In genomic region chr11:95392223-95392667, GRCm38 (mm10) we compare ENCODE assay signal across 8 mouse cellular contexts. TPM values are rescaled to one million over a fixed set of nuclear protein-coding genes. Genes with fewer than 3 reads are reported as not detected.
DNase-seq lines count a peak whose midpoint lies in the region; ATAC-seq and TF ChIP-seq lines count a peak whose summit lies in the region.

No protein-coding gene starts in this region.

- peak; percentile 85 for ATAC-seq in forebrain, embryonic 13.5 days
- ATAC-seq in forebrain, embryonic 12.5 days (ENCODE audit: low FRiP score): no peak
- ATAC-seq in heart, postnatal 0 days (ENCODE audit: insufficient read depth, low read depth): peak; percentile 72
- peak; percentile 67; the same call in 1 of the 2 replicates for ATAC-seq in limb, embryonic 14.5 days (ENCODE audit: low FRiP score, low read depth)

- no peaks in the 10 kb centered on the region for H3K27me3 ChIP-seq in forebrain, embryonic 13.5 days
- H3K27me3 ChIP-seq in forebrain, embryonic 12.5 days: no peaks in the 10 kb centered on the region
- H3K27me3 ChIP-seq in heart, postnatal 0 days (ENCODE audit: control insufficient read depth, insufficient read depth, low read length): no peaks in the 10 kb centered on the region
- H3K27me3 ChIP-seq in limb, embryonic 14.5 days (ENCODE audit: control insufficient read depth, insufficient read depth, low read length): no peaks in the 10 kb centered on the region

- H3K4me2 ChIP-seq in forebrain, embryonic 13.5 days: no peak overlapping the region
- H3K4me2 ChIP-seq in forebrain, embryonic 12.5 days: no peak overlapping the region
- no peak overlapping the region for H3K4me2 ChIP-seq in heart, postnatal 0 days (ENCODE audit: low read depth, low read length)
- no peak overlapping the region for H3K4me2 ChIP-seq in limb, embryonic 14.5 days (replicated peaks; ENCODE audit: low read depth, low read length, severe bottlenecking)

- peaks cover 10% of the 10 kb centered on the region; the same call in 1 of the 2 replicates for H3K4me1 ChIP-seq in forebrain, embryonic 13.5 days
- H3K4me1 ChIP-seq in forebrain, embryonic 12.5 days: 0 out of 2 replicates have a peak, but pooled peaks cover 4% of the 10 kb centered on the region
- no peaks in the 10 kb centered on the region for H3K4me1 ChIP-seq in heart, postnatal 0 days (ENCODE audit: control insufficient read depth, insufficient read depth)
- H3K4me1 ChIP-seq in limb, embryonic 14.5 days (ENCODE audit: control insufficient read depth, insufficient read depth, low read length): peaks cover 10% of the 10 kb centered on the region; the same call in 1 of the 2 replicates

- TF ChIP-seq POLR2A in limb, embryonic 14.5 days (IDR thresholded peaks at IDR 0.05; ENCODE audit: borderline replicate concordance, extremely low read depth, insufficient read depth, insufficient read length): no peak

- peak; percentile 89 for DNase-seq in cerebellum, adult 9-10 months
- no peak for DNase-seq in heart, postnatal 0 days (ENCODE audit: low spot score)
- peak; percentile 58 for DNase-seq in limb, embryonic 14.5 days (ENCODE audit: low spot score)
- DNase-seq in thymus, postnatal 14 days: peak; percentile 73
- DNase-seq in urinary bladder, postnatal 10 days (ENCODE audit: low spot score): no peak
- no peak for DNase-seq in testis, postnatal 10 days (ENCODE audit: low spot score)

- no peak overlapping the region for H3K4me3 ChIP-seq in forebrain, embryonic 13.5 days
- H3K4me3 ChIP-seq in forebrain, embryonic 12.5 days (replicated peaks): no peak overlapping the region
- H3K4me3 ChIP-seq in heart, postnatal 0 days (ENCODE audit: low read depth, low read length): no peak overlapping the region
- H3K4me3 ChIP-seq in limb, embryonic 14.5 days (replicated peaks; ENCODE audit: low read length): no peak overlapping the region

- peaks cover 55% of the 10 kb centered on the region for H3K36me3 ChIP-seq in forebrain, embryonic 13.5 days (ENCODE audit: poor library complexity, severe bottlenecking)
- peaks cover 50% of the 10 kb centered on the region for H3K36me3 ChIP-seq in forebrain, embryonic 12.5 days (replicated peaks)
- H3K36me3 ChIP-seq in heart, postnatal 0 days (replicated peaks; ENCODE audit: control insufficient read depth, insufficient read depth, low read length): peaks cover 42% of the 10 kb centered on the region
- H3K36me3 ChIP-seq in limb, embryonic 14.5 days (ENCODE audit: control insufficient read depth, insufficient read depth, low read length): peaks cover 48% of the 10 kb centered on the region

- TF ChIP-seq CTCF in heart, postnatal 0 days (IDR thresholded peaks at IDR 0.05; ENCODE audit: low read depth): no peak

- 54% methylated on average over 7 of the region's 7 CpGs for WGBS in forebrain, embryonic 13.5 days
- 72% methylated on average over 7 of the region's 7 CpGs for WGBS in forebrain, embryonic 12.5 days
- 26% methylated on average over 7 of the region's 7 CpGs for WGBS in heart, postnatal 0 days
- WGBS in limb, embryonic 14.5 days: 37% methylated on average over 7 of the region's 7 CpGs

- no peak for TF ChIP-seq EP300 in heart, postnatal 0 days (IDR thresholded peaks at IDR 0.05; ENCODE audit: low read depth)

- H3K9me3 ChIP-seq in forebrain, embryonic 13.5 days (replicated peaks): no peaks in the 10 kb centered on the region
- no peaks in the 10 kb centered on the region for H3K9me3 ChIP-seq in forebrain, embryonic 12.5 days
- no peaks in the 10 kb centered on the region for H3K9me3 ChIP-seq in heart, postnatal 0 days (replicated peaks; ENCODE audit: control insufficient read depth, low read length)
- H3K9me3 ChIP-seq in limb, embryonic 14.5 days (ENCODE audit: control insufficient read depth, low read length): no peaks in the 10 kb centered on the region

- H3K9ac ChIP-seq in forebrain, embryonic 13.5 days: no peak overlapping the region
- H3K9ac ChIP-seq in forebrain, embryonic 12.5 days: no peak overlapping the region
- no peak overlapping the region; the same call in 1 of the 2 replicates for H3K9ac ChIP-seq in heart, postnatal 0 days (replicated peaks; ENCODE audit: low read depth, low read length)
- H3K9ac ChIP-seq in limb, embryonic 14.5 days (ENCODE audit: low read depth, low read length, severe bottlenecking): peak overlapping the region; percentile 21; the same call in 1 of the 2 replicates

- H3K27ac ChIP-seq in forebrain, embryonic 13.5 days: peak overlapping the region; percentile 55
- H3K27ac ChIP-seq in forebrain, embryonic 12.5 days: no peak overlapping the region
- H3K27ac ChIP-seq in heart, postnatal 0 days (ENCODE audit: low read depth): peak overlapping the region; percentile 66
- peak overlapping the region; percentile 33; the same call in 1 of the 2 replicates for H3K27ac ChIP-seq in limb, embryonic 14.5 days (replicated peaks; ENCODE audit: low read depth, low read length)

RNA-seq across cellular contexts. Expression of gene Slc35b1, which starts 7.8 kb away (rescaled TPM):
- polyA plus RNA-seq in forebrain, embryonic 13.5 days (2015; fragmentation: Nextera tagmentation; extraction: Ambion mirVana): 135 and 140 TPM in 2 replicates
- polyA plus RNA-seq in forebrain, embryonic 12.5 days (2016; fragmentation: Nextera tagmentation; extraction: Ambion mirVana): 126 TPM in 2 replicates
- total RNA-seq in heart, postnatal 0 days (2014; rRNA removed; ENCODE audit: low replicate concordance): 35.2 and 71.6 TPM in 2 replicates
- 70.3 TPM in 2 replicates for polyA plus RNA-seq in heart, postnatal 0 days (2015; fragmentation: Nextera tagmentation; extraction: Ambion mirVana)
- 98.1 and 116 TPM in 2 replicates for polyA plus RNA-seq in limb, embryonic 14.5 days (2012; rRNA removed)
- polyA plus RNA-seq in limb, embryonic 14.5 days (2014; fragmentation: Nextera tagmentation; extraction: Ambion mirVana): 110 and 117 TPM in 2 replicates

RNA-seq across cellular contexts. Expression of gene Spop, which starts 21.6 kb away (rescaled TPM):
- 175 and 178 TPM in 2 replicates for polyA plus RNA-seq in forebrain, embryonic 13.5 days (2015; fragmentation: Nextera tagmentation; extraction: Ambion mirVana)
- polyA plus RNA-seq in forebrain, embryonic 12.5 days (2016; fragmentation: Nextera tagmentation; extraction: Ambion mirVana): 193 and 211 TPM in 2 replicates
- 34.5 and 38.0 TPM in 2 replicates for total RNA-seq in heart, postnatal 0 days (2014; rRNA removed; ENCODE audit: low replicate concordance)
- polyA plus RNA-seq in heart, postnatal 0 days (2015; fragmentation: Nextera tagmentation; extraction: Ambion mirVana): 129 and 142 TPM in 2 replicates
- 45.1 and 51.3 TPM in 2 replicates for polyA plus RNA-seq in limb, embryonic 14.5 days (2012; rRNA removed)
- 92.7 and 98.2 TPM in 2 replicates for polyA plus RNA-seq in limb, embryonic 14.5 days (2014; fragmentation: Nextera tagmentation; extraction: Ambion mirVana)

RNA-seq across cellular contexts. Expression of gene Fam117a, which starts 55.4 kb away (rescaled TPM):
- 3.0 and 3.8 TPM in 2 replicates for polyA plus RNA-seq in forebrain, embryonic 13.5 days (2015; fragmentation: Nextera tagmentation; extraction: Ambion mirVana)
- 6.0 and 7.8 TPM in 2 replicates for polyA plus RNA-seq in forebrain, embryonic 12.5 days (2016; fragmentation: Nextera tagmentation; extraction: Ambion mirVana)
- 5.0 and 5.6 TPM in 2 replicates for total RNA-seq in heart, postnatal 0 days (2014; rRNA removed; ENCODE audit: low replicate concordance)
- polyA plus RNA-seq in heart, postnatal 0 days (2015; fragmentation: Nextera tagmentation; extraction: Ambion mirVana): 3.6 and 3.9 TPM in 2 replicates
- polyA plus RNA-seq in limb, embryonic 14.5 days (2012; rRNA removed): 48.3 and 59.6 TPM in 2 replicates
- polyA plus RNA-seq in limb, embryonic 14.5 days (2014; fragmentation: Nextera tagmentation; extraction: Ambion mirVana): 19.3 and 22.1 TPM in 2 replicates

Comparison
In these comparisons a context has a peak if more than half of its experiments do, and no peak if none do; other contexts are left out.
1. DNase-seq: peak in cerebellum, adult 9-10 months (single experiment), limb, embryonic 14.5 days (single experiment) and thymus, postnatal 14 days (single experiment); none in heart, postnatal 0 days (single experiment), urinary bladder, postnatal 10 days (single experiment) and testis, postnatal 10 days (single experiment).